ENCODE assay signal across 8 mouse cellular contexts in genomic region chr8:13339646-13339990, GRCm38 (mm10). TPM values are rescaled to one million over a fixed set of nuclear protein-coding genes. Genes with fewer than 3 reads are reported as not detected.
DNase-seq lines count a peak whose midpoint lies in the region; ATAC-seq and TF ChIP-seq lines count a peak whose summit lies in the region.

No protein-coding gene starts in this region.

- peak overlapping the region; percentile 81 for H3K4me3 ChIP-seq in kidney, embryonic 16.5 days (ENCODE audit: low read length)
- H3K4me3 ChIP-seq in hindbrain, postnatal 0 days (ENCODE audit: low read length): peak overlapping the region; percentile 84
- H3K4me3 ChIP-seq in neural tube, embryonic 11.5 days (ENCODE audit: low read depth, low read length): peak overlapping the region; percentile 93

- H3K4me2 ChIP-seq in kidney, embryonic 16.5 days (replicated peaks; ENCODE audit: low read depth, low read length): peak overlapping the region; percentile 81
- H3K4me2 ChIP-seq in hindbrain, postnatal 0 days (ENCODE audit: low read depth, low read length): peak overlapping the region; percentile 78
- H3K4me2 ChIP-seq in neural tube, embryonic 11.5 days (ENCODE audit: low read depth): peak overlapping the region; percentile 86

- no peak for TF ChIP-seq POLR2A in brain, embryonic 14.5 days (IDR thresholded peaks at IDR 0.05; ENCODE audit: borderline replicate concordance, extremely low read depth, insufficient read depth, insufficient read length, poor library complexity, severe bottlenecking)

- ATAC-seq in kidney, embryonic 16.5 days (ENCODE audit: low FRiP score, low TSS enrichment): no peak
- ATAC-seq in hindbrain, postnatal 0 days: no peak
- ATAC-seq in neural tube, embryonic 11.5 days (ENCODE audit: insufficient read depth, low FRiP score, low TSS enrichment): no peak

- H3K27ac ChIP-seq in kidney, embryonic 16.5 days (ENCODE audit: low read length): no peak overlapping the region; the same call in 1 of the 2 replicates
- peak overlapping the region; percentile 83 for H3K27ac ChIP-seq in hindbrain, postnatal 0 days
- no peak overlapping the region for H3K27ac ChIP-seq in neural tube, embryonic 11.5 days (ENCODE audit: low read depth, low read length)

- H3K27me3 ChIP-seq in kidney, embryonic 16.5 days (ENCODE audit: insufficient read depth, low read length): no peaks in the 10 kb centered on the region
- H3K27me3 ChIP-seq in hindbrain, postnatal 0 days (ENCODE audit: insufficient read depth, low read length): no peaks in the 10 kb centered on the region
- H3K27me3 ChIP-seq in neural tube, embryonic 11.5 days (ENCODE audit: control insufficient read depth, insufficient read depth, low read length): no peaks in the 10 kb centered on the region

- H3K36me3 ChIP-seq in kidney, embryonic 16.5 days (ENCODE audit: insufficient read depth, low read length): peaks cover 33% of the 10 kb centered on the region
- peaks cover 14% of the 10 kb centered on the region; the same call in 1 of the 2 replicates for H3K36me3 ChIP-seq in hindbrain, postnatal 0 days (ENCODE audit: insufficient read depth, low read length)
- peaks cover 13% of the 10 kb centered on the region for H3K36me3 ChIP-seq in neural tube, embryonic 11.5 days (ENCODE audit: control insufficient read depth, insufficient read depth, low read length)

- no peaks in the 10 kb centered on the region for H3K9me3 ChIP-seq in kidney, embryonic 16.5 days (ENCODE audit: low read length)
- H3K9me3 ChIP-seq in hindbrain, postnatal 0 days (ENCODE audit: low read length): no peaks in the 10 kb centered on the region
- no peaks in the 10 kb centered on the region for H3K9me3 ChIP-seq in neural tube, embryonic 11.5 days (ENCODE audit: control insufficient read depth, low read length)

- 1% methylated on average over 11 of the region's 11 CpGs for WGBS in kidney, embryonic 16.5 days
- 6% methylated on average over 11 of the region's 11 CpGs for WGBS in hindbrain, postnatal 0 days
- WGBS in neural tube, embryonic 11.5 days: 7% methylated on average over 11 of the region's 11 CpGs

- no peak for TF ChIP-seq CTCF in brain, embryonic 14.5 days (IDR thresholded peaks at IDR 0.05; ENCODE audit: borderline replicate concordance, extremely low read depth, insufficient read depth, insufficient read length)
- no peak for TF ChIP-seq CTCF in hindbrain, postnatal 0 days (IDR thresholded peaks at IDR 0.05; ENCODE audit: low read depth)

- peaks cover 19% of the 10 kb centered on the region for H3K4me1 ChIP-seq in kidney, embryonic 16.5 days (ENCODE audit: insufficient read depth, low read length)
- no peaks in the 10 kb centered on the region for H3K4me1 ChIP-seq in hindbrain, postnatal 0 days (ENCODE audit: insufficient read depth, low read length)
- peaks cover 11% of the 10 kb centered on the region for H3K4me1 ChIP-seq in neural tube, embryonic 11.5 days (ENCODE audit: control insufficient read depth, insufficient read depth, low read length)

- H3K9ac ChIP-seq in kidney, embryonic 16.5 days (replicated peaks; ENCODE audit: low read length): peak overlapping the region; percentile 98
- H3K9ac ChIP-seq in hindbrain, postnatal 0 days (replicated peaks; ENCODE audit: low read length): peak overlapping the region; percentile 95; the same call in 1 of the 2 replicates
- H3K9ac ChIP-seq in neural tube, embryonic 11.5 days (ENCODE audit: low read length): peak overlapping the region; percentile 93

- DNase-seq in kidney, postnatal 36 days: no peak
- DNase-seq in brain, embryonic 14.5 days (ENCODE audit: low read depth): peak; percentile 44
- DNase-seq in hindbrain, postnatal 0 days (ENCODE audit: low spot score): peak; percentile 17
- DNase-seq in neural tube, embryonic 11.5 days (ENCODE audit: low spot score): peak; percentile 26
- no peak for DNase-seq in thymus, postnatal 10 days (ENCODE audit: low spot score in 2 of 2)
- no peak for DNase-seq in thymus, adult 18-20 months
- no peak for DNase-seq in lung, postnatal 36 days

RNA-seq across cellular contexts. Expression of gene Tfdp1, which starts 1.1 kb away (rescaled TPM):
- polyA plus RNA-seq in kidney, embryonic 16.5 days (2015; fragmentation: Nextera tagmentation; extraction: Ambion mirVana): 159 TPM in 2 replicates
- 142 and 190 TPM in 2 replicates for polyA plus RNA-seq in brain, embryonic 14.5 days (2012; rRNA removed)
- total RNA-seq in hindbrain, postnatal 0 days (2014; rRNA removed): 66.3 and 74.1 TPM in 2 replicates
- polyA plus RNA-seq in hindbrain, postnatal 0 days (2015; fragmentation: Nextera tagmentation; extraction: Ambion mirVana): 85.1 and 86.2 TPM in 2 replicates
- 191 TPM in 2 replicates for polyA plus RNA-seq in neural tube, embryonic 11.5 days (2014; fragmentation: Nextera tagmentation; extraction: Ambion mirVana)

RNA-seq across cellular contexts. Expression of gene Tmco3, which starts 51.6 kb away (rescaled TPM):
- polyA plus RNA-seq in kidney, embryonic 16.5 days (2015; fragmentation: Nextera tagmentation; extraction: Ambion mirVana): 55.8 and 56.2 TPM in 2 replicates
- 35.5 and 38.3 TPM in 2 replicates for polyA plus RNA-seq in brain, embryonic 14.5 days (2012; rRNA removed)
- total RNA-seq in hindbrain, postnatal 0 days (2014; rRNA removed): 30.9 and 31.3 TPM in 2 replicates
- 31.8 and 33.5 TPM in 2 replicates for polyA plus RNA-seq in hindbrain, postnatal 0 days (2015; fragmentation: Nextera tagmentation; extraction: Ambion mirVana)
- 34.7 and 35.1 TPM in 2 replicates for polyA plus RNA-seq in neural tube, embryonic 11.5 days (2014; fragmentation: Nextera tagmentation; extraction: Ambion mirVana)

RNA-seq across cellular contexts. Expression of gene Dcun1d2, which starts 51.7 kb away (rescaled TPM):
- 29.2 and 29.4 TPM in 2 replicates for polyA plus RNA-seq in kidney, embryonic 16.5 days (2015; fragmentation: Nextera tagmentation; extraction: Ambion mirVana)
- 42.6 and 44.2 TPM in 2 replicates for polyA plus RNA-seq in brain, embryonic 14.5 days (2012; rRNA removed)
- total RNA-seq in hindbrain, postnatal 0 days (2014; rRNA removed): 27.3 and 33.8 TPM in 2 replicates
- polyA plus RNA-seq in hindbrain, postnatal 0 days (2015; fragmentation: Nextera tagmentation; extraction: Ambion mirVana): 24.9 and 25.1 TPM in 2 replicates
- 32.7 and 36.5 TPM in 2 replicates for polyA plus RNA-seq in neural tube, embryonic 11.5 days (2014; fragmentation: Nextera tagmentation; extraction: Ambion mirVana)

RNA-seq across cellular contexts. Expression of gene Atp4b, which starts 57.0 kb away (rescaled TPM):
- polyA plus RNA-seq in kidney, embryonic 16.5 days (2015; fragmentation: Nextera tagmentation; extraction: Ambion mirVana): not detected in 2 replicates
- not detected in 2 replicates for polyA plus RNA-seq in brain, embryonic 14.5 days (2012; rRNA removed)
- total RNA-seq in hindbrain, postnatal 0 days (2014; rRNA removed): not detected in 2 replicates
- polyA plus RNA-seq in hindbrain, postnatal 0 days (2015; fragmentation: Nextera tagmentation; extraction: Ambion mirVana): not detected in 2 replicates
- polyA plus RNA-seq in neural tube, embryonic 11.5 days (2014; fragmentation: Nextera tagmentation; extraction: Ambion mirVana): not detected in 2 replicates

Comparison
In these comparisons a context has a peak if more than half of its experiments do, and no peak if none do; other contexts are left out.
1. DNase-seq: peak in brain, embryonic 14.5 days (single experiment), hindbrain, postnatal 0 days (single experiment) and neural tube, embryonic 11.5 days (single experiment); none in kidney, postnatal 36 days (0 of 2), thymus, postnatal 10 days (0 of 2), thymus, adult 18-20 months (0 of 2) and lung, postnatal 36 days (single experiment).
2. Peak in every context shown above with its lines, with median percentiles within 50 percentile points of each other: H3K4me2 ChIP-seq, H3K4me3 ChIP-seq and H3K9ac ChIP-seq.